Mouse (Mus musculus) gastrocnemius, postnatal 14 days (tissue): ENCODE data around the gene Mrfap1. TPM values are rescaled to one million over a fixed set of nuclear protein-coding genes. Genes with fewer than 3 reads are reported as not detected.
A peak's percentile ranks its signal among the peaks of the same experiment; 100 is the strongest.
"Not testable (repeated sequence)": the region's sequence is repeated elsewhere in the genome, so short reads cannot be mapped to it uniquely, and the experiment has no call there.

Experiments used
- DNase-seq: peaks from one replicate; pipeline ENCODE4 v3.0.0; 2021; ENCODE audit warnings: mixed read lengths
- intact Hi-C: fragments of 180-260 bp; cut with DNase I; formaldehyde crosslinking; loops from one replicate; pipeline ENCODE4 v1.15.1; 2025; ENCODE audit warnings: low total_unique reads
- long read RNA-seq, 2 experiments: library from polyadenylated mRNA; stranded (forward); transcript quantifications; one replicate each; pipeline ENCODE4 v2.0.0; 2021
- total RNA-seq, 2 experiments: library from RNA; stranded (reverse); gene quantifications; 2 replicates each; pipeline ENCODE4 v1.2.3; 2021

Gene Mrfap1
- total RNA-seq = 100 to 1,000 TPM; 264 to 293 TPM
- long read RNA-seq, experiment 1, transcript Mrfap1-201 (2 exons, 1,648 nt) = major isoform, 222 of 237 reads
- long read RNA-seq, experiment 1, partial matches to known transcripts = 0 of 237 reads
- long read RNA-seq, experiment 1, other reads (novel, unspliced or antisense) = 15 of 237 reads
- long read RNA-seq, experiment 2, transcript Mrfap1-201 (2 exons, 1,648 nt) = major isoform, 282 of 290 reads
- long read RNA-seq, experiment 2, partial matches to known transcripts = 0 of 290 reads
- long read RNA-seq, experiment 2, other reads (novel, unspliced or antisense) = 8 of 290 reads

GRCm38 (mm10) chr5:36796296-36797014 lies at the start of gene Mrfap1:
Mrfap1 (minus strand) TSS chr5:36796772.
- intact Hi-C loops = not testable (repeated sequence)
- peak; percentile 94 for DNase-seq

- no peak for DNase-seq
- intact Hi-C loops = loop anchor here (5.0 to 10.0 kb wide), 2 partner anchors 78 to 160 kb away; no protein-coding TSS in a partner anchor
Observed at GRCm38 (mm10) chr5:36844490-36844889, 47.9 kb upstream of the Mrfap1 start.

GRCm38 (mm10) chr5:36841701-36842100 lies 45.1 kb upstream of the Mrfap1 start:
- DNase-seq = no peak
- intact Hi-C loops = loop anchor here (5.0 to 10.0 kb wide), 2 partner anchors 81 to 163 kb away; no protein-coding TSS in a partner anchor

- intact Hi-C loops = loop anchor here (5.0 to 10.0 kb wide), 2 partner anchors 82 to 165 kb away; no protein-coding TSS in a partner anchor
- no peak for DNase-seq
Observed at GRCm38 (mm10) chr5:36840092-36840491, 43.5 kb upstream of the Mrfap1 start.

- intact Hi-C loops = loop anchor here (5.0 to 10.0 kb wide), 2 partner anchors 83 to 165 kb away; no protein-coding TSS in a partner anchor
- DNase-seq = no peak
Observed at GRCm38 (mm10) chr5:36839602-36840001, 43.0 kb upstream of the Mrfap1 start.

- intact Hi-C loops = no loop called here
- no peak for DNase-seq
Observed at GRCm38 (mm10) chr5:36839032-36839431, 42.5 kb upstream of the Mrfap1 start.

- DNase-seq = peak; percentile 59
- intact Hi-C loops = no loop called here
Observed at GRCm38 (mm10) chr5:36835933-36836332, 39.4 kb upstream of the Mrfap1 start.

- no peak for DNase-seq
- intact Hi-C loops = no loop called here
Observed at GRCm38 (mm10) chr5:36831272-36831671, 34.7 kb upstream of the Mrfap1 start.

- peak; percentile 89 for DNase-seq
- intact Hi-C loops = no loop called here
Observed at GRCm38 (mm10) chr5:36829913-36830879, 33.6 kb upstream of the Mrfap1 start, which contains the start of gene Man2b2. Man2b2 (minus strand) TSS chr5:36830653.

GRCm38 (mm10) chr5:36829098-36829497 lies 32.5 kb upstream of the Mrfap1 start:
- DNase-seq = no peak
- intact Hi-C loops = no loop called here

GRCm38 (mm10) chr5:36822907-36823306 lies 26.3 kb upstream of the Mrfap1 start:
- intact Hi-C loops = no loop called here
- DNase-seq = no peak

GRCm38 (mm10) chr5:36820142-36820541 lies 23.6 kb upstream of the Mrfap1 start:
- peak; percentile 44 for DNase-seq
- intact Hi-C loops = no loop called here

- intact Hi-C loops = no loop called here
- DNase-seq = no peak
Observed at GRCm38 (mm10) chr5:36819742-36820141, 23.2 kb upstream of the Mrfap1 start.

GRCm38 (mm10) chr5:36817738-36818137 lies 21.2 kb upstream of the Mrfap1 start:
- intact Hi-C loops = no loop called here
- no peak for DNase-seq

- no peak for DNase-seq
Observed at GRCm38 (mm10) chr5:36814554-36814953, 18.0 kb upstream of the Mrfap1 start.

GRCm38 (mm10) chr5:36811413-36811812 lies 14.8 kb upstream of the Mrfap1 start:
- intact Hi-C loops = no loop called here
- DNase-seq = peak; percentile 52

More at GRCm38 (mm10) chr5:36814554-36814953, 18.0 kb upstream of the Mrfap1 start:
- intact Hi-C loops = no loop called here

- DNase-seq = no peak
- intact Hi-C loops = no loop called here
Observed at GRCm38 (mm10) chr5:36810634-36811033, 14.1 kb upstream of the Mrfap1 start.

GRCm38 (mm10) chr5:36809123-36809522 lies 12.6 kb upstream of the Mrfap1 start:
- no peak for DNase-seq
- intact Hi-C loops = no loop called here

- DNase-seq = no peak
- intact Hi-C loops = no loop called here
Observed at GRCm38 (mm10) chr5:36807106-36807505, 10.5 kb upstream of the Mrfap1 start.
